Mouse (Mus musculus): ENCODE measurements around the gene Slc22a12. TPM values are rescaled to one million over a fixed set of nuclear protein-coding genes. Genes with fewer than 3 reads are reported as not detected.

Slc22a12 gene
- polyA plus RNA-seq, 1 experiment from 2014 or later = 0.13 TPM

DNA sequence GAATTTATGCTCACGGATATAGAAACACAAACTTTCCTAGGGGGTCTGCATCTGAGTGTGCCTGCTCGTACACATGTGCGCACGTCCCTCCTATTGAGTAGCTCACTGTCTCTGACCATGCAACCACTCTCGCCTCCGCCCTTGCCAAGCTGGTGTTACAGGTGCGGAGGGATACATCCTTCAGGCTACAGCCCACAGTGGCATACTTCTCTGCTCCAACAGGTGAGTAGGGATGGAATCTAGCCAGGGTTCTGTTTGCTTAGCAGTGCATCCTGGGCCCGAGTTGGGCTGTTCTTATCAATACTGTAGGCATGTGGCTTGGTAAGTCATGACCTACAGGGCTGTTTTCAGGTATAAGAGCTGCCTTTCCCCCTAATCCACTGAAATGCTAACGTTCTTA, 16.8 kb downstream of the Slc22a12 start:
- Histone ChIP-seq H3K9ac (no peak overlapping the region), H3K27me3 (replicated peaks) (peaks cover 6% of the 10 kb centered on the region), H3K27ac (no peak overlapping the region), H3K4me3 (replicated peaks) (no peak overlapping the region), H3K4me1 (replicated peaks) (peaks cover 2% of the 10 kb centered on the region; the same call in 1 of the 2 replicates), H3K4me2 (replicated peaks) (no peak overlapping the region), H3K9me3 (no peaks in the 10 kb centered on the region), H3K36me3 (no peaks in the 10 kb centered on the region)
- ATAC-seq = no peak
- WGBS = 84% methylated on average over 9 of the region's 9 CpGs

DNA sequence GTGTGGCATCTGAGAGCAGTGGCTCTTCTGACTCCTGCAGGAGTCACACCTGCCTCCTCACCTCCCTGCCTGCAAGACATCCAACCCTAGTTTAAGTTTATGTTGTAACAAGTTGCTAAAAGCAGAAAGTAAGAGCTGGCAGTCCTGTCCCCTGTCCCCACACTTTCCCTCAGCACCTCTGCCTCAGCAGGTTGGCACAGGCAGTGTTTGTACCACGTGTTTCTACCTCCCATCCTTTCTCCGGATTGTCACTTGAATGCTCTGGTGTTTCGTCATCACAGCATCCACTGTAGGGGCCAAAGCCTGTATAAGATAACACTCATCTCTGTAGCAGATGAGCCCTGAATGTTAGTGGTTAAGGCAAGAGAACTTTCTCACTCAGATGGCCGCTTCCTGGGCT, 17.8 kb downstream of the Slc22a12 start:
- no peak overlapping the region for H3K9ac ChIP-seq
- peaks cover 4% of the 10 kb centered on the region; the same call in 1 of the 2 replicates for H3K27me3 ChIP-seq (replicated peaks)
- no peak overlapping the region for H3K4me3 ChIP-seq (replicated peaks)
- no peak for ATAC-seq
- H3K27ac ChIP-seq = no peak overlapping the region
- no peaks in the 10 kb centered on the region for H3K9me3 ChIP-seq
- H3K4me2 ChIP-seq (replicated peaks) = no peak overlapping the region
- no peaks in the 10 kb centered on the region for H3K36me3 ChIP-seq
- no peaks in the 10 kb centered on the region for H3K4me1 ChIP-seq (replicated peaks)
- 78% methylated on average over 4 of the region's 4 CpGs for WGBS

DNA sequence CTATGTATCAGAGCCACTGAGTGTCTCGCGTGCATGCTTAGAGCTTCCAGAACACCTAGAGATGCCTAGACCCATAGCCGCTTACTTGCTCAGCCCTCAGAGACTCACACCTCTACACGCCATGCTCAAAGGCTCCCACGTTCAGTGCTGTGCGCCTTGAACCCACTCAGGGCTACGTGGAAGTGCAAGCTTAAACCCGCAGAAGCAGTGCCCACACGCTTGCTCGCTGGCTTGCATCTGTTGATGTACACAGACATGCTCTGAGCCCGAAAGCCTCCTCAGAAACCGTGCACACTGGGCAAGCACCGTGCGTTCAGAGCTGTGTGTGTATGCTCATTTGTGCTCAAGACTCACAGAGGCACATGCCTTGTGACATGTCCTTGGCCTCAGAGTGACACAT, 20.5 kb downstream of the Slc22a12 start:
- no peak overlapping the region for H3K9ac ChIP-seq

DNA sequence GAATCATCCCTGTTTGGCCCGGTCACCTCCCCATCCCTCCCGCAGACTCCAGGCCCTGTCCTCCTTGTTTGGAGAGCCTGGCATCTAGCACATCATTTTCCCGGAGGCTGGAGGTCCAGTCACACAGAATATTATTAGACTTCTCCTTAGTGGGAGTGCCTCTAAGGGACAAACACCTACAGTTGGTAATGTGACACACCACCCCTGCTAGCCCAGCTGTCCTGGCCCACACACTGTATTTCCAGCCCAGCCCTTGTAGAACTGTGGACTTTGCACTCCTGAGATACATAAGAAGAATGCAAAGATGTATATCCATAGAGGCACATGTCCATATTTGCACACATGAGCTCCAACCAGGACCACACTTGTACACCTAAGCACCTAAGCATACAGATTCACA, 21.2 kb downstream of the Slc22a12 start:
- WGBS = 70% methylated on average over 3 of the region's 3 CpGs
- H3K27me3 ChIP-seq (replicated peaks) = 0 out of 2 replicates have a peak, but pooled peaks cover 2% of the 10 kb centered on the region
- ATAC-seq = no peak
- H3K4me2 ChIP-seq (replicated peaks) = no peak overlapping the region
- no peaks in the 10 kb centered on the region for H3K9me3 ChIP-seq
- no peaks in the 10 kb centered on the region for H3K36me3 ChIP-seq
- no peak overlapping the region for H3K9ac ChIP-seq
- no peak overlapping the region for H3K4me3 ChIP-seq (replicated peaks)
- H3K4me1 ChIP-seq (replicated peaks) = no peaks in the 10 kb centered on the region
- H3K27ac ChIP-seq = no peak overlapping the region

More for the DNA sequence above, 20.5 kb downstream of the Slc22a12 start:
- Histone ChIP-seq H3K4me3 (replicated peaks) (no peak overlapping the region), H3K36me3 (no peaks in the 10 kb centered on the region), H3K27ac (no peak overlapping the region), H3K9me3 (no peaks in the 10 kb centered on the region), H3K4me1 (replicated peaks) (no peaks in the 10 kb centered on the region), H3K27me3 (replicated peaks) (0 out of 2 replicates have a peak, but pooled peaks cover 2% of the 10 kb centered on the region), H3K4me2 (replicated peaks) (no peak overlapping the region)
- ATAC-seq = no peak
- 93% methylated on average over 14 of the region's 14 CpGs for WGBS

DNA sequence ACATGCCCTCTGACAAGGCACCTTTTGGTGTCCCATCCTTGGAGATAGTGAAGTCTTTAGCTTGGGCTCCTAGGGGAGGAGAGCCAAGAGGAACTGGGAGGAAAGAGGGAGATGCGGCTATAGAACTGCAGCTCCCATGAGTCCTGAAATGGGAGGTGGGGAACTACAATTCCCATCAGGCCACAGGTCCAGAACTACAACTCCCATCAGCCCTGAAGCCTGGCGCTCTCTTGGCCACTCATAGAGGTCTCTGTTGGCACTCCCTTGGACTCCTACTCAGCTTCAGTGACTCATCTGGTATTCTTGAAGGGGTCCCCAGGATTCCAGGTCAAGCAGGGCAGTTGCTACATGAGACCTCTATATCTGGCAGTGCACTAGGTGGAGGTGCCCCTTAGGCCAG, 23.3 kb downstream of the Slc22a12 start:
- no peak overlapping the region for H3K9ac ChIP-seq
- H3K36me3 ChIP-seq = no peaks in the 10 kb centered on the region
- H3K27me3 ChIP-seq (replicated peaks) = peaks cover 2% of the 10 kb centered on the region; the same call in 1 of the 2 replicates
- no peaks in the 10 kb centered on the region for H3K9me3 ChIP-seq
- no peak overlapping the region for H3K4me3 ChIP-seq (replicated peaks)
- H3K4me2 ChIP-seq (replicated peaks) = no peak overlapping the region
- no peaks in the 10 kb centered on the region for H3K4me1 ChIP-seq (replicated peaks)
- 64% methylated on average over 2 of the region's 2 CpGs for WGBS
- H3K27ac ChIP-seq = no peak overlapping the region
- no peak for ATAC-seq

DNA sequence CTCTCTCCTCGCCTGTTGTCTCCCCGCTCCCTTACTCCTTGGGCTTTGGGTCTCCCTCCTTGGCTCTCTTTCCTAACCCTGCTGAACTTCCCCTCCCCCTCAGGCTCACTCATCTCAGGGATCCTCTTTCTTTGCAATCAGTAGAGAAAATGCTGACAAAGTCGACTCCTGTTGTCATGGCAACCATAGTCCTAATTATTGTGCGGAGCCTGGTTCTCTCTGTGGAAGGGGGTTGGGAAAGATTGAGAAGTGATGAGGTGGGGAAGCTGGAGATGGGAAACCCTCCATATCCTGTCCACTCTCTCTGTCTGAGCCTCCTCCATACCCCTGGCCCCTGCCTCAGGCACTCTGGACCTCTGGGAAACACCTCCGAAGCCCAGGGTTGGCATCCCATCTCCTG, 24.2 kb downstream of the Slc22a12 start:
- no peak overlapping the region for H3K4me2 ChIP-seq (replicated peaks)
- no peak overlapping the region for H3K27ac ChIP-seq
- WGBS = 54% methylated on average over 5 of the region's 5 CpGs
- H3K9me3 ChIP-seq = no peaks in the 10 kb centered on the region
- no peak for ATAC-seq
- no peaks in the 10 kb centered on the region for H3K36me3 ChIP-seq
- H3K4me3 ChIP-seq (replicated peaks) = no peak overlapping the region
- H3K27me3 ChIP-seq (replicated peaks) = peaks cover 2% of the 10 kb centered on the region; the same call in 1 of the 2 replicates
- H3K9ac ChIP-seq = no peak overlapping the region
- no peaks in the 10 kb centered on the region for H3K4me1 ChIP-seq (replicated peaks)

DNA sequence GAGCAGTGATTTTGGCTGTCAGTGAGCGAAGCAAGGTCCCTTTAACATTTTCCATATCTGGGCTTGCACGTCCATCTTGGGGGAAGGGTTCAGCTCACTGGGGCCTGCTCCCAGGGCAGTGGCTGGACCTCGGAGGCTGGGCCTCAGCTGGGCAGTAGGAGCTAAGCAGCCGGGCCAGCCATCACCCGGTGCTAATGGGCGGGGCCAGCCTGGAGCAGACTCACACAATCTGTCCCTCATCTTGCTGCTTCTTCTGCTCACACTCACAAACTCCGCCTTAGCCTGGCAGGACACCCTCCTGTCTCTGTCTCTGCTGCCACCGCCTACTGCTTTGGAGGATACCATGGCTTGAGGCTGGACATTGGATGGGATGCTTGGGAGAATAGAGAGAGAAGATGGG, 26.7 kb downstream of the Slc22a12 start:
- H3K4me2 ChIP-seq (replicated peaks) = no peak overlapping the region
- no peak overlapping the region for H3K9ac ChIP-seq
- no peak overlapping the region for H3K4me3 ChIP-seq (replicated peaks)
- no peaks in the 10 kb centered on the region for H3K36me3 ChIP-seq
- no peak overlapping the region for H3K27ac ChIP-seq
- WGBS = 55% methylated on average over 8 of the region's 8 CpGs
- ATAC-seq = no peak
- H3K4me1 ChIP-seq (replicated peaks) = 0 out of 2 replicates have a peak, but pooled peaks cover 3% of the 10 kb centered on the region
- no peaks in the 10 kb centered on the region for H3K9me3 ChIP-seq
- H3K27me3 ChIP-seq (replicated peaks) = peaks cover 8% of the 10 kb centered on the region

DNA sequence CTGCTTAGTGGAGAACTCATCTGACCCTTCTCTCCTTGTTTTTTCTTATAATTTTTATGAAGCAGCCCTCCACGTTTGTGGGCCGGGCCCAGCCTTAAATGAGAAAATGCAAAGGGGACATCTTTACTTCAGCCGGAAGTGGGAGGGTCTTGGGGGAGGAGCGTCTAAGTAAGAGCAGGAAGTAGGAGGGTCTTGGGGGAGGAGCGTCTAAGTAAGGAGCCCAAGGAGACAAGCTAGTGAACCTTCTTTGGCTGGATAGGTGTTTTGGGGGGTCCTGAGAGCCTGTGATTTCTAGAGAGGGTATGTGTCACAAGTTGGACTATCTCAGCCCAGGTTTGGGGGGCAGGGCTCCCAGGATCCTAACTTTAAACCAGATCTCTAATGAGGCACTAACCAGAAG, 27.4 kb downstream of the Slc22a12 start:
- WGBS = 59% methylated on average over 5 of the region's 5 CpGs
- no peaks in the 10 kb centered on the region for H3K36me3 ChIP-seq
- no peak overlapping the region for H3K4me3 ChIP-seq (replicated peaks)
- H3K9ac ChIP-seq = no peak overlapping the region
- no peaks in the 10 kb centered on the region for H3K9me3 ChIP-seq
- H3K27ac ChIP-seq = no peak overlapping the region
- no peak overlapping the region for H3K4me2 ChIP-seq (replicated peaks)
- 0 out of 2 replicates have a peak, but pooled peaks cover 3% of the 10 kb centered on the region for H3K4me1 ChIP-seq (replicated peaks)
- no peak for ATAC-seq
- peaks cover 11% of the 10 kb centered on the region for H3K27me3 ChIP-seq (replicated peaks)

DNA sequence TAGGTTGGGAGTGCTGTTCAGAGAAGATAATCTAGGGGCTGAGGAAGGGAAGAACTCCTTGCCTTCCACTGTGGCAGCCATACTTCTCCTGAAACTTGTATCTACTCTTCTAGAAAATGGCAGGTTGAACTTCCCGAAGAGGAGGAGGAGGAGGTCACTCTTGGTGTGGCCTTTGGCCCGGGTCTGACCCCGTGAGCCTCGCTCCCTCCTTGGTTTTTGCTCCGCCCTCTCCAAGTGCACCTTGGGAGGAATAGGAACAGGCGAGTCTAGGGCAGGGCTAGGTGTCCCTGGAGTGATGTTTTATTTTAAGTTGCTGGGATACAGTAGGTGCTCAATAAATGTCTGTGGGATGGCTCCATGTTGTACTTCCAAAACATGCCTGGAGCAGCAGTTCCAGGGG, 27.9 kb downstream of the Slc22a12 start:
- 55% methylated on average over 6 of the region's 6 CpGs for WGBS
- Histone ChIP-seq H3K9ac (no peak overlapping the region), H3K4me3 (replicated peaks) (no peak overlapping the region), H3K36me3 (no peaks in the 10 kb centered on the region), H3K4me1 (replicated peaks) (0 out of 2 replicates have a peak, but pooled peaks cover 3% of the 10 kb centered on the region), H3K27me3 (replicated peaks) (peaks cover 11% of the 10 kb centered on the region), H3K9me3 (no peaks in the 10 kb centered on the region), H3K4me2 (replicated peaks) (no peak overlapping the region), H3K27ac (no peak overlapping the region)
- no peak for ATAC-seq

DNA sequence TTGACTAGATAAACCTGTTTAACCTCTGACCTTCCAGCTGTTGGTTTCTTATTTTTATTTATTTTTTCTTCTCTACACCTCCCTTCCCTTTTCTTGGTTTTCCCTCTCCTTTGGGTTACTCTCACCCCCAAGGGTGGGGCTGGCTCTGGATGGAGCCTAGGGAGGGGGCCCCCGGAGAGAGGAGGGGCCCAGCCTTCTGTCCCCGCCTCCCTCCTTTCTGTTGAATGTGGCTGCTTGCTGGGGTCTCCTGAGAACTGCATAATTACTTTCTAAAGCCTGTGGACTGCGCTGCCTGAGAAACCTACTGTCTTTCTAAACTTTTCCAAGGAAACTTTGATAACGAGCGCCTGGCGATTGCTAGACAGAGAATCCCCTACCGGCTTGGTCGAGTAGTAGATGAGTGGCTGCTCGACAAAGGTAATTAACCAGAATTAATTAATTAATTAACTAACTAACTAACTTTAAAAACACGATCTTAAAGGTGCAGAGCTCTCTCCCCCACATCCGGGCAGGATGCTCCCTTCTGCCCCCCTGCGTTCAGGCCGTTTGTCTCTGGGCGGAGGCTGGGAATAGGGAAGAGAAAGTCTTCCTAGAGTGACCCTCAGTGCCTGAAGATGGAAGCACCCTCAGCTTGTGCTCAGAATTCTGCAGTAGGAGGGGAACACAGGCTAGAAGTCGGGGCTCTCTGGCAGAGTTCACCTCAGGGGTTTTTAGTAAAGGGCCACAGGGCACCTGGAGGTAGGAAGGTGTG, 29.3 kb downstream of the Slc22a12 start:
- Histone ChIP-seq H3K36me3 (no peaks in the 10 kb centered on the region), H3K4me1 (replicated peaks) (0 out of 2 replicates have a peak, but pooled peaks cover 3% of the 10 kb centered on the region), H3K27ac (no peak overlapping the region), H3K9ac (no peak overlapping the region), H3K4me3 (replicated peaks) (no peak overlapping the region), H3K4me2 (replicated peaks) (no peak overlapping the region), H3K27me3 (replicated peaks) (peaks cover 11% of the 10 kb centered on the region), H3K9me3 (no peaks in the 10 kb centered on the region)
- WGBS = 13% methylated on average over 15 of the region's 15 CpGs
- ATAC-seq = no peak

DNA sequence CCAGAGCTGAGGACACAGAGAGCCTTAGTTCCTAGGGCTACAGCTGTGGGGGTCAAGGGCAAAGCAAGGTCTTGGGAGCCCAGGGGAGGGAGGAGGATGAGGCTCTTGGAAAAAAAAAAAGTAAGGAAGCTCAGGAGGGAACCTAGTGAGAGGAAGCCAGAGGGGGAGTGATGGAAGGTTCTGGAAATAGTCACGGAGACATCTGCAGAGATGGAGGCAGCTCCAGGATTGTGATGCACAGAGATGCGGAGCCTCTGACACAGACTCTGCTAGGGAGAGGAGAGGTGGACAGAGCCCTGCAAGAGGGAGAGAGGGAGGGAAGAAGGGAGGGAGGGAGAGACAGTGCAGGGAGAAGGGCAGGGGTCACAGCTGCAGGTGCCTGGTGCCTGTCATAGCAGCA, 32.3 kb downstream of the Slc22a12 start:
- H3K9me3 ChIP-seq = no peaks in the 10 kb centered on the region
- H3K4me2 ChIP-seq (replicated peaks) = no peak overlapping the region
- no peak overlapping the region for H3K9ac ChIP-seq
- H3K4me1 ChIP-seq (replicated peaks) = 0 out of 2 replicates have a peak, but pooled peaks cover 3% of the 10 kb centered on the region
- H3K36me3 ChIP-seq = no peaks in the 10 kb centered on the region
- peaks cover 32% of the 10 kb centered on the region for H3K27me3 ChIP-seq (replicated peaks)
- no peak overlapping the region for H3K4me3 ChIP-seq (replicated peaks)
- ATAC-seq = no peak
- H3K27ac ChIP-seq = no peak overlapping the region
- WGBS = 56% methylated on average over 2 of the region's 2 CpGs

DNA sequence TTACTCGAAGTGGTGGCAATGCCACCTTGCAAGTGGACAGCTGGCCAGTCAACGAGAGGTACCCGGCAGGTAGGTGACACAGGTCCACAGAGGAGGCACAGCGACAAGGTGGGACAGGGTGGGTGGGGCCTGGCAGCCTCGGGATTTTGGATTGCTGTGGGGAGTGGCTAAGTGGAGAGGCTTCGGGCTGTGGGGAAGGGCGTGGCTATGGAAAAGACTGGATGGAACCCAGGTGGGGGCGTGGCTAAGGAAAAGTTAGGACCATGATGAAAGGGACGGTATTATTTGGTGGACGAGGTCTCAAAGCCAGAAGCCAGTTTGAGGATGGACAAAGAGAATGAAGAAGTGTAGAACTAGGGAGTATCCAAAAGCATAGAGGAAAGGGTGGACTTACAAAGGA, 33.0 kb downstream of the Slc22a12 start:
- H3K27ac ChIP-seq = no peak overlapping the region
- peaks cover 5% of the 10 kb centered on the region for H3K4me1 ChIP-seq (replicated peaks)
- H3K4me3 ChIP-seq (replicated peaks) = no peak overlapping the region
- no peak overlapping the region for H3K9ac ChIP-seq
- peaks cover 37% of the 10 kb centered on the region for H3K27me3 ChIP-seq (replicated peaks)
- H3K36me3 ChIP-seq = no peaks in the 10 kb centered on the region
- ATAC-seq = no peak
- H3K9me3 ChIP-seq = no peaks in the 10 kb centered on the region
- 68% methylated on average over 10 of the region's 10 CpGs for WGBS
- no peak overlapping the region for H3K4me2 ChIP-seq (replicated peaks)

DNA sequence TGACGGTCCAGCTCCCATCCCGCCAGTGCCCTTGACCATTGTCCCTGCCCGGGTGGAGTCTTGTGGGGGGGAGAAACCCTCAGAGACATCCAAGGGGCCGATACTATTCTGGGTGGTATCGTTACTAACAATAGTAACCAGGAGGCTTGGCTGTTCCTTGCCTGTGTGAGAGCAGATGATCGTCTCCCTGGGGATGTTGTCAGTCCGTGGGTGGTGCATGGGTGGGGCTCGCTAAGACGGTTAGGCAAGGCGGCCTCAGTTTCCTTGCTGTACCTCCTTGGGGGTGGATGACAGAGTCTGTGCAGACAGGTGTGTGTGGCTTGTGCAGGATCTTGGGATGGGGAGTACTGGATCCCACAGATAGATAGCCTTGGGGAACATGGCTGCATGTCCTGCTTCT, 35.4 kb downstream of the Slc22a12 start:
- Histone ChIP-seq H3K9me3 (no peaks in the 10 kb centered on the region), H3K27me3 (replicated peaks) (peaks cover 46% of the 10 kb centered on the region), H3K4me2 (replicated peaks) (no peak overlapping the region), H3K9ac (no peak overlapping the region), H3K4me1 (replicated peaks) (peaks cover 16% of the 10 kb centered on the region), H3K4me3 (replicated peaks) (no peak overlapping the region), H3K36me3 (no peaks in the 10 kb centered on the region), H3K27ac (no peak overlapping the region)
- whole genome bisulfite sequencing = 41% methylated on average over 10 of the region's 10 CpGs
- ATAC-seq = no peak

All from intestine, embryonic 15.5 days (tissue).